Mouse (Mus musculus) urinary bladder, adult 18-20 months (tissue): ENCODE results near the gene Tbc1d22b.
"Not testable (repeated sequence)": the region's sequence is repeated elsewhere in the genome, so short reads cannot be mapped to it uniquely, and the experiment has no call there.

Experiments
- DNase-seq, 2 experiments: peaks; one replicate each; pipeline ENCODE4 v3.0.0; 2022; ENCODE audit warnings: low spot score in 2 of 2, mixed read lengths in 2 of 2

Gene Tbc1d22b

GRCm38 (mm10) chr17:29549543-29550428 is at the start of gene Tbc1d22b, which contains the start of gene Gm17657:
Gene Tbc1d22b, plus strand, starts transcription at chr17:29549785.
Gene Gm17657, minus strand, starts transcription at chr17:29549638.
- DNase-seq: peak; percentile 89 to 91

- DNase-seq: no peak
These were observed 49.3 kb upstream of the Tbc1d22b start for GRCm38 (mm10) chr17:29500243-29500740.

- no peak for DNase-seq
These were observed 48.6 kb upstream of the Tbc1d22b start for GRCm38 (mm10) chr17:29500802-29501469.

- DNase-seq: no peak
These were observed 47.4 kb upstream of the Tbc1d22b start for GRCm38 (mm10) chr17:29502005-29502668.

GRCm38 (mm10) chr17:29502669-29503665 is 46.6 kb upstream of the Tbc1d22b start:
- no peak for DNase-seq

GRCm38 (mm10) chr17:29503700-29504099 is 45.9 kb upstream of the Tbc1d22b start:
- no peak for DNase-seq

GRCm38 (mm10) chr17:29508927-29509608 is 40.5 kb upstream of the Tbc1d22b start:
- DNase-seq: no peak

GRCm38 (mm10) chr17:29510691-29511090 is 38.9 kb upstream of the Tbc1d22b start:
- DNase-seq: no peak

- DNase-seq: peak; percentile 65 to 67
These were observed 36.4 kb upstream of the Tbc1d22b start for GRCm38 (mm10) chr17:29513044-29513730.

- DNase-seq: peak; percentile 69 to 71
These were observed 35.1 kb upstream of the Tbc1d22b start for GRCm38 (mm10) chr17:29514435-29514834.

- not testable (repeated sequence) for DNase-seq
These were observed 30.9 kb upstream of the Tbc1d22b start for GRCm38 (mm10) chr17:29518665-29519064.

GRCm38 (mm10) chr17:29519731-29520130 is 29.9 kb upstream of the Tbc1d22b start:
- DNase-seq: no peak

- DNase-seq: no peak
These were observed 24.0 kb upstream of the Tbc1d22b start for GRCm38 (mm10) chr17:29525613-29526012.

GRCm38 (mm10) chr17:29528568-29529187 is 20.9 kb upstream of the Tbc1d22b start:
- DNase-seq: no peak

GRCm38 (mm10) chr17:29530508-29530907 is 19.1 kb upstream of the Tbc1d22b start:
- no peak for DNase-seq

GRCm38 (mm10) chr17:29531278-29531677 is 18.3 kb upstream of the Tbc1d22b start:
- DNase-seq: no peak

GRCm38 (mm10) chr17:29531757-29532384 is 17.7 kb upstream of the Tbc1d22b start:
- DNase-seq: no peak

GRCm38 (mm10) chr17:29533866-29534265 is 15.7 kb upstream of the Tbc1d22b start:
- no peak for DNase-seq

GRCm38 (mm10) chr17:29540426-29540825 is 9.2 kb upstream of the Tbc1d22b start:
- DNase-seq: no peak
